Mouse (Mus musculus) liver, adult 2 months (tissue): ENCODE measurements around the gene Ccdc77. TPM values are rescaled to one million over a fixed set of nuclear protein-coding genes. Genes with fewer than 3 reads are reported as not detected.

ENCODE experiments used
- DNase-seq: peaks from one replicate; pipeline ENCODE4 v3.0.0-alpha.2; 2011; ENCODE audit warnings: low read depth, low spot score; ENCODE audit errors: extremely low read depth
- H3K27ac ChIP-seq: fragments of 200-500 bp; replicated peaks from 2 replicates; pipeline ENCODE4 v1.5.1; 2012; ENCODE audit warnings: low read depth, mild to moderate bottlenecking, control low read depth, inconsistent platforms, low read length; ENCODE audit not compliant: insufficient read depth
- H3K27me3 ChIP-seq: fragments of 200-500 bp; 2 replicates; pipeline ENCODE4 v1.6.1; 2012; ENCODE audit warnings: mild to moderate bottlenecking, moderate library complexity, low read length, inconsistent platforms; ENCODE audit not compliant: control insufficient read depth, insufficient read depth
- H3K36me3 ChIP-seq: fragments of 200-500 bp; 2 replicates; pipeline ENCODE4 v1.6.1; 2012; ENCODE audit warnings: low read length, inconsistent platforms; ENCODE audit not compliant: control insufficient read depth, insufficient read depth
- H3K4me1 ChIP-seq: fragments of 200-500 bp; 2 replicates; pipeline ENCODE4 v1.6.1; 2011; ENCODE audit warnings: low read length; ENCODE audit not compliant: control insufficient read depth, insufficient read depth
- H3K4me3 ChIP-seq: fragments of 200-500 bp; 2 replicates; pipeline ENCODE4 v1.5.1; 2011; ENCODE audit warnings: low read depth, mild to moderate bottlenecking, control low read depth, low read length, moderate library complexity; ENCODE audit not compliant: insufficient read depth
- H3K79me2 ChIP-seq: fragments of 200-500 bp; 2 replicates; pipeline ENCODE4 v1.6.1; 2012; ENCODE audit warnings: inconsistent platforms, mild to moderate bottlenecking, low read length, moderate library complexity; ENCODE audit not compliant: control insufficient read depth, insufficient read depth
- H3K9ac ChIP-seq: fragments of 200-500 bp; 2 replicates; pipeline ENCODE4 v1.6.1; 2012; ENCODE audit warnings: low read depth, mild to moderate bottlenecking, control low read depth, inconsistent platforms, low read length
- CTCF ChIP-seq: fragments of 200-500 bp; IDR thresholded peaks from 2 replicates; pipeline ENCODE4 v1.5.1; 2011; ENCODE audit warnings: low read depth, low read length, control low read depth
- POLR2A ChIP-seq: fragments of 200-500 bp; IDR thresholded peaks from 2 replicates; pipeline ENCODE4 v1.6.1; 2011; ENCODE audit warnings: low read length, control low read depth; ENCODE audit not compliant: insufficient read depth; ENCODE audit errors: extremely low read depth
- WGBS: fragments of 180-500 bp; shearing (Covaris S2); methylation state at CpG from one replicate; pipeline ENCODE4 v1.1.7; 2018; 5-methylcytosine and 5-hydroxymethylcytosine counted together
- polyA plus RNA-seq: library from polyadenylated mRNA; depleted of rRNA; stranded (reverse); fragments of >200 nt; gene quantifications from 2 replicates; pipeline ENCODE4 v1.2.3, GENCODE M21; 2012; rRNA removed
- total RNA-seq: library from RNA; depleted of rRNA; stranded (reverse); fragments of >200 nt; gene quantifications from 2 replicates; pipeline ENCODE4 v1.2.3, GENCODE M21; 2014; rRNA removed

The Ccdc77 gene
- total and polyA plus RNA-seq, 2 experiments: 1.5 to 5.0 TPM

GRCm38 (mm10) chr6:120275301-120275700 is 88.9 kb downstream of the Ccdc77 start:
- TF ChIP-seq POLR2A (no peak), CTCF (no peak)

GRCm38 (mm10) chr6:120274887-120275286 is 89.3 kb downstream of the Ccdc77 start:
- 70% methylated on average over 4 of the region's 4 CpGs for WGBS
- no peaks in the 10 kb centered on the region for H3K27me3 ChIP-seq
- no peak for DNase-seq
- no peaks in the 10 kb centered on the region for H3K36me3 ChIP-seq
- H3K4me3 ChIP-seq: no peak overlapping the region
- no peak overlapping the region for H3K27ac ChIP-seq
- H3K79me2 ChIP-seq: no peaks in the 10 kb centered on the region
- no peak for TF ChIP-seq CTCF
- H3K4me1 ChIP-seq: no peaks in the 10 kb centered on the region; the same call in 1 of the 2 replicates
- no peak overlapping the region for H3K9ac ChIP-seq

More at GRCm38 (mm10) chr6:120275301-120275700, 88.9 kb downstream of the Ccdc77 start:
- H3K27me3 ChIP-seq: no peaks in the 10 kb centered on the region
- H3K9ac ChIP-seq: no peak overlapping the region
- H3K4me3 ChIP-seq: no peak overlapping the region
- H3K27ac ChIP-seq: no peak overlapping the region
- no peaks in the 10 kb centered on the region; the same call in 1 of the 2 replicates for H3K4me1 ChIP-seq
- H3K79me2 ChIP-seq: no peaks in the 10 kb centered on the region
- WGBS: 64% methylated on average over 6 of the region's 6 CpGs
- H3K36me3 ChIP-seq: no peaks in the 10 kb centered on the region
- DNase-seq: no peak

Other genes starting within 250 kb of the Ccdc77 start
- not detected in 2 replicates for gene D330020A13Rik, start 70.0 kb downstream of the Ccdc77 start, total RNA-seq
- gene D330020A13Rik, start 70.0 kb downstream of the Ccdc77 start, polyA plus RNA-seq: not detected in 2 replicates
- gene B4galnt3, start 69.8 kb downstream of the Ccdc77 start, total RNA-seq: 1.1 and 1.2 TPM in 2 replicates
- 1.2 and 1.5 TPM in 2 replicates for gene B4galnt3, start 69.8 kb downstream of the Ccdc77 start, polyA plus RNA-seq
- 20.8 and 24.2 TPM in 2 replicates for gene Kdm5a, start 250 bp downstream of the Ccdc77 start, total RNA-seq
- 1.7 and 2.2 TPM in 2 replicates for gene Kdm5a, start 250 bp downstream of the Ccdc77 start, polyA plus RNA-seq
- 3.6 and 6.5 TPM in 2 replicates for gene Il17ra, start 98.9 kb upstream of the Ccdc77 start, total RNA-seq
- 13.2 and 20.7 TPM in 2 replicates for gene Il17ra, start 98.9 kb upstream of the Ccdc77 start, polyA plus RNA-seq
- under 0.01 TPM in 1 of 2 replicates, not detected in the other for gene Tmem121b, start 129.4 kb upstream of the Ccdc77 start, total RNA-seq
- not detected in 2 replicates for gene Tmem121b, start 129.4 kb upstream of the Ccdc77 start, polyA plus RNA-seq
- 21.1 and 22.3 TPM in 2 replicates for gene Hdhd5, start 166.9 kb upstream of the Ccdc77 start, total RNA-seq
- 32.6 and 36.7 TPM in 2 replicates for gene Hdhd5, start 166.9 kb upstream of the Ccdc77 start, polyA plus RNA-seq